Mouse (Mus musculus) ovary, postnatal 14 days (tissue): Measurements from ENCODE around the gene Gimap9.
"Not testable (repeated sequence)": the region's sequence is repeated elsewhere in the genome, so short reads cannot be mapped to it uniquely, and the experiment has no call there.

Source experiments
- DNase-seq: peaks from one replicate; pipeline ENCODE4 v3.0.0; 2022; ENCODE audit warnings: low spot score

The Gimap9 gene

DNA sequence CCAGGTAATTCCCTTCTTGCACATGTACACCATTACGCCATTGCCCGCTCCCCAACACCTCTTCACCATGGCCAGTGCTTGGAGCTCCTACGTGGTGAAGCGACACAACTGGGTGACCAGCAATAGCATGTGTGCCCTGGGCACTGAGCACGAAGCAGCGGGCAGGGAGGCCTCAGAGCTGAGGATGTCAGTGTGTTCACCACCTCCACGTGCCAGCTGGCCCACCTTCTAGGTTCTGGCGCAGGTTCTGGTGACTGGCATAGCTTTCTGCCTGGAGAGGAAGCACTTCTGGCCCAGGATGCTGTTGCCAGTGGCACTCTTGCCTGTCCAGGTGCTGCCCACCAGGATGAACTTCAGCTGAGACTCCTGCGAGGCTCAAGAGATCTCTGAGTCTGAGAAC, 10.5 kb upstream of the Gimap9 start:
- DNase-seq, result no peak

DNA sequence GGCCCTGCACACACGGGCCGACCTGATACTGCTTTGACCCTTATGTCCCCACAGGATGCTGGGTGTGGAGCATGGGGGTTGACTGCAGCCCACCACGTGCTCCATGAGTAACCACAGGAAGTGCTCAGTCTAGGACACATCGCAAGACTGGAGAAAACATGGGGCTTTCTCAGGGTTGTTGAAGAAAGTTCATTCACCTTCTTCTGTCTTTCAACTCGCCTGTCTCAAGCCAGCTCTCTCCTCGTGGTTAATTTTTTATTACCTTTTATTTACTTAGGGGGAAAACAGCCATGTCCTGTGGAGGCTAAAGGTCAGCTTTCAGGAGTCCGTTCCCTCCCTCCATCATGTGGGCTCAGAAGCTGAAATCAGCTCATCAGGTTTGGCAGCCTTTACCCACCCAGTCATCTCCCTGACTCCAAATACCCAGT, 9.8 kb upstream of the Gimap9 start:
- DNase-seq, result no peak

GRCm38 (mm10) chr6:48668022-48668421, 7.9 kb upstream of the Gimap9 start:
- no peak for DNase-seq

- no peak for DNase-seq
Observed at GRCm38 (mm10) chr6:48669446-48669969, 6.4 kb upstream of the Gimap9 start.

DNA sequence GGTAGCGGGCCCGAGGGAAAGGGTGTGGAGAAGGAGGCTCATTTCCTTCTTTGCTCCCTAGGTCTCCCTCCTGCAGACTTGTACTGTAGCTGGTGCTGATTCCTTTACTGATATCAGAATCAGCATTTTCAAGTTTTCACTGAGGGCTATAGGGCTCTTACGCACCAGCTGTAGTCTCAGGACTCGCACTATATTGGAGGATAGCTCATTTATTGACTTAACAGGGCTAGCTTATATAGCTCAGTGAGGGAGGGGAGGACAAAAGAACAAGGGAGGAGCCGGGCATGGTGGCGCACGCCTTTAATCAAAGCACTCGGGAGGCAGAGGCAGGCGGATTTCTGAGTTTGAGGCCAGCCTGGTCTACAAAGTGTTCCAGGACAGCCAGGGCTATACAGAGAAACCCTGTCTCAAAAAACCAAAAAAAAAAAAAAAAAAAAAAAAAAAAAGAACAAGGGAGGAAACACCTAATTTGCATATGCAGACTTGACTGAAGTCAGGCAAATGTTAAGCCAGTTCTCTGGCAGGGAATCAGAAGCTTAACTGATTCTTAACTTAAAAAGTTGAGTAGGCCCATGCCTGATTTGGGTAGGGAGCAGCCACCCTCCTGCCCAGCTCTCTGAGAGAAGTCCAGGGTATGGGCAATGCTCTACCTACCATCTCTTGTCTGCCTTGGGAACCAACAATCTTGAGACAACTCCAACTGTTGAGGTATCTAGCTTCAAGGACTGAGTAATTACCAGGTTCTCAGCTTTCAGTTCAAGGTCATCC, 1.5 kb upstream of the Gimap9 start:
- no peak for DNase-seq

DNA sequence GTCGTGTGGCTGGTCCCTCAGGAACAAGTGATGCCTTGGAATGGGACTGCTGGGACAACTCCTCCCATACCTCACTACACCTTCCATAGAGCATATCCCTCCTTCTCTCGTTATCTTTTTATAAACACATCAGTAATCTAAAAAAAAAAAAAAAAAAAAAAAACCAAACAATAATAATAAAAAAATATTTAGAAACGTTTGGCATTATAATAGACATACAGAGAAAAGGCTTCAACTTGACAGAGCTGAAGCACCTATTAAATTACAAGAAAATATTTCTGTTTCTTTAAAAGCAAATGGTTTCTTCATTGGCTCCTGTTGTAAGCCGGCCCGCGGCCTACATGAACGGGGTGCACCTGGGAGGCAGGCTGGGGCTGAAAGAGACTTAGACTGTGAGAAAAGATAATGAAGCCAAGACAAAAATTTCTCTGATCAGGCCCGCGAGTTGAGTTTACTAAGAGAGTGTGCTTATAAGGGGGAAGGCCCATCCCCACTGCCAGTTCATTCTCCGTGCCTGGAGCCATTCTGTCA, 464 bp upstream of the Gimap9 start:
- no peak for DNase-seq

- no peak for DNase-seq
Observed at GRCm38 (mm10) chr6:48676860-48677415, 1.0 kb downstream of the Gimap9 start.

DNA sequence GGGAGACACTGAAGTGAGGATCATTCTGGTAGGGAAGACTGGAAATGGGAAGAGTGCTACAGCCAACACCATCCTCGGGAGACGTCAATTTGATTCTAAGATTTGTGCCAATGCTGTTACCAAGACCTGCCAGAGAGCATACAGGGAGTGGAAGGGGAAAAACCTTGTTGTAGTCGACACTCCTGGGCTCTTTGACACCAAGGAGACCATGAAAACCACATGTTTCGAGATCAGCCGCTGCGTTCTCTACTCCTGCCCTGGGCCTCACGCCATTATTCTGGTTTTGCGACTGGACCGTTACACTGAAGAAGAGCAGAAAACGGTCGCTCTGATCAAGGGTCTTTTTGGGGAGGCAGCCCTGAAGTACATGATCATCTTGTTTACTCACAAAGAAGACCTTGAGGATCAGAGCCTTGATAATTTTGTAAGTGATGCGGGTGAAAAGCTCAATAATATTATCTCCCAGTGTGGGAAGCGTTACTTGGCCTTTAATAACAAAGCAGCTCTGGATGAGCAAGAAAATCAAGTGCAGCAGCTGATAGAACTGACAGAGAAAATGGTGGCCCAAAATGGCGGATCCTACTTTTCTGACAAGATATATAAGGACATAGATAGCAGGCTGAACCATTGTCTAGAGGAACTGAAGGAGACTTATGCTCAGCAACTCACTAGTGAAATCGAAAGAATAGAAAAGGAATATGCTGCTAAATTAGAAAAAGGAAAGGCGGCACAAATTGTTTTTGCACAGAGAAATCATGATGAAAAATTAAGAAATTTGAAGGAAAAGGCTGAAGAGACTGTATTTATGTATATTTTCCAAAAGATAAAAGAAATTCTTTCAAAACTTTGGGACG, 1.8 kb downstream of the Gimap9 start:
- no peak for DNase-seq

- no peak for DNase-seq
Observed at GRCm38 (mm10) chr6:48678391-48678790, 2.5 kb downstream of the Gimap9 start.

- DNase-seq, result no peak
Observed at GRCm38 (mm10) chr6:48679701-48680100, 3.8 kb downstream of the Gimap9 start.

DNA sequence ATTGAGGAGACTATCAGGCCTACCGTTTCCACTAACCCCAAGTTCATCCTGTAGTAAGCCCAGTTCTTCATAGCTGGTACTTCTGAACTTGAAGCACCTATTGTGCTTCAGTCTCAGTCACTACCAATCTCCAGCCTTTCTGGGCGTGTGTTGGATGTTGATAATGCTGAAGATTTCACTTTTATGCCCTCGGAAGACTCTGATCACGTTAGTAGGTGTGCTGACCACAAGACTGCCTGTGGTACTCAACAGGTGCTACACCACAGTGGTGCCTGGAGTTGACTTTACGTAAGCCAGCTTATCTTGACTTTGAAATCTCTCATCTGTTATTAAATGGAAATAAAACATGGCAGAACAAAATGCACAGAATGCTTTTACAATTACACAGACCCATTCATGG, 4.5 kb downstream of the Gimap9 start:
- no peak for DNase-seq

GRCm38 (mm10) chr6:48681472-48682090, 5.7 kb downstream of the Gimap9 start:
- DNase-seq, result no peak

GRCm38 (mm10) chr6:48682271-48682670, 6.3 kb downstream of the Gimap9 start:
- DNase-seq, result no peak

DNA sequence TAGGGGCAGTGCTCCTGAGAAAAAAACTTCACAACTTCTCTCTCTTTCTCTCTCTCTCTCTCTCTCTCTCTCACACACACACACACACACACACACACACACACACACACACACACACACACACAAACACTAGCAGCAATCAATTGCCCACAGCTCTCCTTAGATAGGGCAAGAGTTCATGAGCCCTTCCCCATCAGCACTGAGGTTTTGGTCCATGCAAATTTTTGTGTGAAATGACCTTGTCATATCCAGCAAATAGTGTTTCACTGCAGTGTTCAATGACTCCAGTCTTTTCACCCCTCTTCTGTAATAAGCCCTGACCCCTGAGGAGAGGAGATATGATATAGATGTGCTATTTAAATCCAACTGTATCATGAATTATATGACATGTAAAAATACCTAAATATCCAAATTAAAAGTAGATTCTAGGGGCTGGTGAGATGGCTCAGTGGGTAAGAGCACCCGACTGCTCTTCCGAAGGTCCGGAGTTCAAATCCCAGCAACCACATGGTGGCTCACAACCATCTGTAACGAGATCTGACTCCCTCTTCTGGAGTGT, 7.4 kb downstream of the Gimap9 start:
- DNase-seq, result not testable (repeated sequence)

DNA sequence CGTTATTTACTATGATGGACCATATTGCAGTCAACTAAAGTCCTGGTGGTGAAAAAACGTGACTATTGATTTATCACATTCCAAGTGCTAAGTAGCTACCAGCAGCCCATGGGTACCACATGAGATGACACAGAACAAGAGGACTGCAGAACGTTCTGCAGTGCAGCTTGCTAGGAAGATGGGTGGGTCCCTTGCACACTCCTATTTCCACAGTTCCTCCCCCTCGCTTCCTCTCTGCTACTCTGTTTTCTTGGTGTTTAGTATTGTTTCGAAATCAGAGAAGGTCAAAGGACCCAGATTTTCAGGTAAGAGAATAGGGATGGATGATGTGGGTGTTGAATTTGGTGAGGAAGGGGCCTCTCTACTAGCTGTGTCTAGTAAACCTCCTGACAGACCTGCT, 8.4 kb downstream of the Gimap9 start, which contains the start of gene Gimap4:
Gene Gimap4, plus strand, starts transcription at position 231 of the 400 bp plus-strand sequence.
- DNase-seq, result no peak

GRCm38 (mm10) chr6:48684806-48685205, 8.9 kb downstream of the Gimap9 start:
- DNase-seq, result no peak

DNA sequence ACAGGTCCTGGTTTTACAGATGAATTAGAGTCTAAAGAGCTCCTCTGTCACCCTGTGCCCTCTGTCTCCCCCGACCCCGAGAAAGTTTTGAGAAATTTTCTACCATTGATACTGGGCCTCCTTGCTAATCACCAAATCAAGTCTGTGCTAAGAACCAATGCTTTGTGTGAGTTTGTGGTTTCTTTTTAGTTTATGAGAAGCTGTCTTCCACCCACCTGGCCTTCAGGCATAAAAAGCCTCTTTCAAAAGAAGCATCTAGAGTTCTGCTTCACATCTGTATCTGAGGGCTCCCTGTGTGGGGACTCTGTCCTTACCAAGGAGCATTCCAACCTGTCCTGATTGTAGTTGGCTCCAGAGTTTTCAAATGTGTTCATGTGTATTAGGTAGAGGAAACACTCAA, 9.3 kb downstream of the Gimap9 start:
- DNase-seq, result no peak

- DNase-seq, result no peak
Observed at GRCm38 (mm10) chr6:48685694-48686665, 10.1 kb downstream of the Gimap9 start.

DNA sequence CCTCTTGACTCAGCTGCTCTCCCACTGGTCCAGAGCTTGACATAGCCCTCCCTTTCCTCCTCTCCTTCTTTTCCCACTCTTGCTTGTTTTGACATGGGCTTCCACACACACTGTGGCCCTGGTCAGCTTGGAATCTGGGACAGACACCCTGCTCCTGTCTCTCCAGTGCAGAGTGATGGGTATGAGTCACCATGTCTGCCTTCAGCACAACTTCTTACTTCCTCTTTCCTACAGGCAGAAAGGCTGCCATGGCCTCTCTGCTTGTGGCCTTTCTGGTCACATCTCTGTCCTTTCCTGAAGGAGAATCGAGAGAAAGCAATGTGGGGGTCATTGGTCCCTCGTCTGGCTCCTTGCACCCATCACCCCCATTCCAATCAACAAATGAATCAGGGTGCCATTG, 11.1 kb downstream of the Gimap9 start:
- no peak for DNase-seq

DNA sequence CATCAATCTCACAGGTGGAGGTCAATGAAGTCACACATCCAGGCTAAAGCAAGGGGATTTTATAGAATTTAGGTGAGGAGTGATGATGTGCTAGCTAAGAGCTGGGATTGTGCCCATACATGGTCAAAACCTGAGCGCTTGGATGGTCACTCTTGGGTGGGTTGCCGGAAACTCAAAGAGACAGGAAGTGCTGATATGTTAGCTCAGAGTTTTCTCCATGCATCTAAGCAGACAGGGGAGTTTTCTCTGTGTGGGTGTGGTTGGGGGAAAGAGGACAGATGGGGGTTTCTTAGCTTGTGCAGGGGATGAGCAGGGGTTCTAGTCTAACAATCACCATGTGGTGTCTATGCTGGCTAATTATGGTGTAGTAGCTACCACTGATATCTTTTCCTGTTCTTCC, 13.4 kb downstream of the Gimap9 start:
- DNase-seq, result no peak
